Mouse (Mus musculus): ENCODE results near the gene 4930474N05Rik.

4930474N05Rik gene

GRCm38 (mm10) chr14:36094617-36095016 is at the start of gene 4930474N05Rik:
Gene 4930474N05Rik (plus strand): TSS chr14:36094917.
- no peak for DNase-seq

- DNase-seq, result no peak
Measured at GRCm38 (mm10) chr14:36048746-36049391, 45.8 kb upstream of the 4930474N05Rik start.

- no peak for DNase-seq
Measured at GRCm38 (mm10) chr14:36053281-36053680, 41.4 kb upstream of the 4930474N05Rik start.

GRCm38 (mm10) chr14:36098528-36098927 is 3.8 kb downstream of the 4930474N05Rik start:
- DNase-seq, result no peak

GRCm38 (mm10) chr14:36099647-36100046 is 4.9 kb downstream of the 4930474N05Rik start:
- no peak for DNase-seq

- peak; percentile 2 for DNase-seq
Measured at GRCm38 (mm10) chr14:36100731-36101130, 6.0 kb downstream of the 4930474N05Rik start.

- no peak for DNase-seq
Measured at GRCm38 (mm10) chr14:36114481-36114880, 19.8 kb downstream of the 4930474N05Rik start.

- no peak for DNase-seq
Measured at GRCm38 (mm10) chr14:36123775-36124335, 29.1 kb downstream of the 4930474N05Rik start.

- DNase-seq, result no peak
Measured at GRCm38 (mm10) chr14:36135749-36136148, 41.0 kb downstream of the 4930474N05Rik start.

- DNase-seq, result no peak
Measured at GRCm38 (mm10) chr14:36137696-36138095, 43.0 kb downstream of the 4930474N05Rik start.

- DNase-seq, result no peak
Measured at GRCm38 (mm10) chr14:36145261-36145660, 50.5 kb downstream of the 4930474N05Rik start.

All from lung, postnatal 10 days (tissue).